Mouse (Mus musculus): ENCODE results near the gene Pald1.

- TF ChIP-seq CTCF (IDR thresholded peaks at IDR 0.05; ENCODE audit: low read depth, low read length) (no peak), POLR2A (IDR thresholded peaks at IDR 0.05; ENCODE audit: borderline replicate concordance, low read depth, low read length) (no peak)
Observed at GRCm38 (mm10) chr10:61312754-61313153, 70.6 kb downstream of the Pald1 start.
